Comparison of ENCODE assay signal across 24 mouse cellular contexts in genomic region chr6:42398998-42399397, GRCm38 (mm10). TPM values are rescaled to one million over a fixed set of nuclear protein-coding genes. Genes with fewer than 3 reads are reported as not detected.
"Had no signal": no experiment of that assay in that cellular context is flagged by ENCODE, and none has a peak within 500 bp of the region (broad histone marks: within the 10 kb centered on the region; RNA-seq: fewer than 3 reads in every experiment).

No protein-coding gene starts in this region.

- DNase-seq: retina, postnatal 1 day; right cerebral cortex, adult 18-20 months; right cerebral cortex, postnatal 14 days; right cerebral cortex, postnatal 25 days; right cerebral cortex, postnatal 4 days; spleen, adult 18-20 months; thymus, adult 18-20 months; thymus, adult 2 months; thymus, postnatal 14 days; thymus, postnatal 25 days; thymus, postnatal 36 days; thymus, postnatal 4 days had no signal

RNA-seq across cellular contexts. Expression of gene Tas2r143, which starts 1.0 kb away (rescaled TPM):
- polyA plus RNA-seq: neural tube, embryonic 13.5 days; neural tube, embryonic 14.5 days; neural tube, embryonic 15.5 days; small intestine, adult 2 months; stomach, embryonic 14.5 days; stomach, embryonic 15.5 days; stomach, embryonic 16.5 days; stomach, postnatal 0 days; testis, adult 2 months; thymus, postnatal 0 days had no signal

RNA-seq across cellular contexts. Expression of gene Tas2r135, which starts 6.2 kb away (rescaled TPM):
- polyA plus RNA-seq: neural tube, embryonic 13.5 days; neural tube, embryonic 14.5 days; neural tube, embryonic 15.5 days; small intestine, adult 2 months; stomach, embryonic 14.5 days; stomach, embryonic 15.5 days; stomach, embryonic 16.5 days; stomach, postnatal 0 days; testis, adult 2 months; thymus, adult 2 months; thymus, postnatal 0 days had no signal

RNA-seq across cellular contexts. Expression of gene Tas2r126, which starts 35.3 kb away (rescaled TPM):
- polyA plus RNA-seq: neural tube, embryonic 13.5 days; neural tube, embryonic 14.5 days; neural tube, embryonic 15.5 days; small intestine, adult 2 months; spleen, adult 2 months; stomach, embryonic 14.5 days; stomach, embryonic 15.5 days; stomach, embryonic 16.5 days; stomach, postnatal 0 days; testis, adult 2 months; thymus, adult 2 months; thymus, postnatal 0 days; urinary bladder, adult 2 months had no signal
